Mouse (Mus musculus) T-helper 17 cell (primary cell): ENCODE results near the gene Disp3.

Experiments
- in situ Hi-C, 2 experiments: fragments of 300-600 bp; cut with MboI, MseI; formaldehyde crosslinking; loops; 1 replicate in 1 of 2; 2 replicates in 1 of 2; pipeline ENCODE4 v1.15.1; 2025; ENCODE audit warnings: high pct_unique_total_duplicates in 2 of 2

Gene Disp3

GRCm38 (mm10) chr4:148288055-148288549 lies 337 bp upstream of the Disp3 start:
- in situ Hi-C loops = no loop called here

GRCm38 (mm10) chr4:148287041-148287440 lies 724 bp downstream of the Disp3 start:
- in situ Hi-C loops = no loop called here

GRCm38 (mm10) chr4:148286226-148287031 lies 1.3 kb downstream of the Disp3 start:
- in situ Hi-C loops = no loop called here

GRCm38 (mm10) chr4:148284219-148284618 lies 3.5 kb downstream of the Disp3 start:
- in situ Hi-C loops = no loop called here

- in situ Hi-C loops = no loop called here
Observed at GRCm38 (mm10) chr4:148276816-148277491, 10.8 kb downstream of the Disp3 start.

- in situ Hi-C loops = no loop called here
Observed at GRCm38 (mm10) chr4:148274671-148275070, 13.1 kb downstream of the Disp3 start.

GRCm38 (mm10) chr4:148273229-148273628 lies 14.5 kb downstream of the Disp3 start:
- in situ Hi-C loops = no loop called here

- in situ Hi-C loops = no loop called here
Observed at GRCm38 (mm10) chr4:148271656-148272055, 16.1 kb downstream of the Disp3 start.

GRCm38 (mm10) chr4:148266973-148267507 lies 20.7 kb downstream of the Disp3 start:
- in situ Hi-C loops = no loop called here

- in situ Hi-C loops = no loop called here
Observed at GRCm38 (mm10) chr4:148259941-148260340, 27.8 kb downstream of the Disp3 start.

- in situ Hi-C loops = loop anchor here in 1 of 2 experiments (10.0 kb wide), 1 partner anchor 1355 kb away; no protein-coding TSS in a partner anchor
Observed at GRCm38 (mm10) chr4:148249341-148249740, 38.4 kb downstream of the Disp3 start.

- in situ Hi-C loops = loop anchor here in 1 of 2 experiments (10.0 kb wide), 1 partner anchor 1364 kb away; no protein-coding TSS in a partner anchor
Observed at GRCm38 (mm10) chr4:148240387-148240786, 47.4 kb downstream of the Disp3 start.

- in situ Hi-C loops = loop anchor here in 1 of 2 experiments (10.0 kb wide), 1 partner anchor 1365 kb away; no protein-coding TSS in a partner anchor
Observed at GRCm38 (mm10) chr4:148239474-148240130, 48.2 kb downstream of the Disp3 start.

GRCm38 (mm10) chr4:148238919-148239318 lies 48.8 kb downstream of the Disp3 start:
- in situ Hi-C loops = no loop called here

GRCm38 (mm10) chr4:148238218-148238617 lies 49.5 kb downstream of the Disp3 start:
- in situ Hi-C loops = no loop called here

GRCm38 (mm10) chr4:148236664-148237063 lies 51.1 kb downstream of the Disp3 start:
- in situ Hi-C loops = no loop called here

GRCm38 (mm10) chr4:148233061-148233460 lies 54.7 kb downstream of the Disp3 start:
- in situ Hi-C loops = no loop called here

GRCm38 (mm10) chr4:148232615-148233014 lies 55.1 kb downstream of the Disp3 start:
- in situ Hi-C loops = no loop called here

GRCm38 (mm10) chr4:148232124-148232523 lies 55.6 kb downstream of the Disp3 start:
- in situ Hi-C loops = no loop called here

GRCm38 (mm10) chr4:148229646-148230045 lies 58.1 kb downstream of the Disp3 start:
- in situ Hi-C loops = no loop called here

GRCm38 (mm10) chr4:148222983-148223382 lies 64.8 kb downstream of the Disp3 start:
- in situ Hi-C loops = no loop called here

GRCm38 (mm10) chr4:148220656-148221055 lies 67.1 kb downstream of the Disp3 start:
- in situ Hi-C loops = no loop called here
